Mouse (Mus musculus): Measurements from ENCODE around the gene Ccdc124.

The Ccdc124 gene

DNA sequence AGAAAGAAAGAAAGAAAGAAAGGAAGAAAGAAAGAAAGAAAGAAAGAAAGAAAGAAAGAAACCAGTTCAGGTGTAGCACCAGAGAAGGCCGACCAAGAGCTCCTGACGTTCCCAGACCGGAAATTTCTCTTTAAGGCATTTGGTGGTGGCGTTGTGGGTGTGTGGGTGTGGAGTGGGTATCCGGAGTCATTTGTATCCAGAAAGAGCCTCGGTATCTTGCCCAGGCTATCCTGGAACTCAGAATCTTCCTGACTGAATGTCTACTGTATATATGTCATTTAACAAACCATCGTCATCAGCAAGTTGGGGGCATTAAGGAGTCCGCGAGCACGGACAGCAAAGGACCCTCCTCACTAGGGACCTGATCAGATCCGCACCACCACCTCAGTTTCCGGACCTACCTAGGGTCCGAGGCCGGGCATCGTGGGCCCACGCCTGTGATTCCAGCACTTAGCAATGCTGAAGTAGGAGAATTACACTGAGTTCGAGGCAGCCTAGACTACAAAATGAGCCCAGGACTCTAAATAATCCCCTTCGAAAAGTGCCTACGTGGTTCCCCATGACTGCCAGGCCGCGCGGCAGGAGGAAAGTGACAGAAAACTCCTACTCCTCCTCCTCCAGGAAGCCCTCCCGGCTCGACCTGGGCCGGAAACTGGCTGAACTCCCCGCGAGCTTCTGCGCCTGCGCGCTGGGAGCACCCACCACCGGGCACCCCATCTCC is 932 bp downstream of the Ccdc124 start:
- 0 out of 2 replicates have a peak, but pooled peaks have one; percentile 2 for ATAC-seq (ENCODE audit: insufficient number of reproducible peaks, low FRiP score, low TSS enrichment)

DNA sequence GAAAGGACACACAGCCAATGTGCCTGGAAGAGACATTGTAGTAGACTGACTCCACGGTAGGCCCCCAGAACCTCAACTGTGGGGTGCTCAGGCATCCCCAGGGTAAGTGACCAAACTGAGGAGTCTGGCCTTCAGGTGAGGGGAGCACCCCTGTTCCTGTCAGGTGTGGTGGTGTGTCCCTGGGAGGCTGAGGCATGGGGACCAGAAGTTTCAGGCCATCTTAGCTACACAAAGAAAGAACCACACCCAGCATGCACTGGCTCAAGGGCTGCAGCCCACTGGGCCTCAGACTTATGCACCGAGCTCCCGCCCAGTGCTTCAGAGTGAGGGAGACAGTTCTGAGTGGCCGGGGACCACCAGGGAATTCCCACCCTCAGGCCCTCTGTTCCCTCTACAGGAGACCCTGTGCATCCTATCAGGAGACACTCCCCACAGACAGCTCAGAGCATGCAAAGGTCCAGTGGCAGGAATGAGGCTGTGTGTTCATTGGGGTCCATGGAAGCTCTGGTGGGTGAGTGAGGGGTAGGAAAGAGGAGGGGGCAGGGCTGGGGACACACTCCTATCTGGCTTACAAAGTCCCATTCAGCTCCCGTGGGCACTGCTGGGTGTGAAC is 2.4 kb downstream of the Ccdc124 start:
- no peak for ATAC-seq (ENCODE audit: insufficient number of reproducible peaks, low FRiP score, low TSS enrichment)

DNA sequence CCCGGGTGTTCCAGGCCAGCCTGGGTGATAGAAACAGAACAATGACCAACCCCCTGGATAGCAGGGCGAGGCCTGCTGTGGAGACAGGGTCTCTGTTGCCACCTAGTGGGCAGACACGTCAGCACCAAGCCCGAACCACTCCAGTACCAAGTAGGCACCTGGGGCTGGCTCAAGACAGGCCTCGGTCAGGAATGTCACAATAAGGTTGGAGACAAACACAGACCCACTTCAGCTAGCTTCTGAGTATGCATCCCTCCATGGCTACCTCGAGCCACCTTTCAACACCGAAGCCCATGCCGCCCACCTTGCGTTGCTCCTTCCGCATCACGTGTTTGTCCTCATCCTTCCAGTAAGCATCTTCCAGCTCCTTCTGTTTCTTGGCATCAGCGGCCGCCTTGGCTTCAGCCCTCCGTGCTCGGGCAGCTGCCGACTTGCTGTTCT is 4.1 kb downstream of the Ccdc124 start:
- ATAC-seq (ENCODE audit: insufficient number of reproducible peaks, low FRiP score, low TSS enrichment) = no peak

DNA sequence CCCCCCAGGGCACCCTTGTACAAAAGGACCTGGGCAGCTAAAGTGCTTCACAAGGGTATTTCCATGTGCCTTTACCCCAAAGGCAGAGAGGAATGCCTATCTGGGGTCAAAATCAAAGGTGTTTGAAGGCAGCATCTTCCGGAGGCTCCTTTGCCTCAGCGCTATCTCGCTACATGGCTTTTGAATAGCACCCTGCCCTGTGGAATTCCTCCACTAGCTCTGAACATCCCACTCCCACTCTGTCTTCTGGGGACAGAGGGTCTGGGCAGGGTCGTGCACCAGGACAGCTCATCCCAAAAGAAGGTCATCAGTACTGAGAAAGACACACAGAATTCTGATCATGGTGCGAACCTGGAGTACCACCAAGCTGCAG is 4.5 kb downstream of the Ccdc124 start:
- no peak for ATAC-seq (ENCODE audit: insufficient number of reproducible peaks, low FRiP score, low TSS enrichment)

DNA sequence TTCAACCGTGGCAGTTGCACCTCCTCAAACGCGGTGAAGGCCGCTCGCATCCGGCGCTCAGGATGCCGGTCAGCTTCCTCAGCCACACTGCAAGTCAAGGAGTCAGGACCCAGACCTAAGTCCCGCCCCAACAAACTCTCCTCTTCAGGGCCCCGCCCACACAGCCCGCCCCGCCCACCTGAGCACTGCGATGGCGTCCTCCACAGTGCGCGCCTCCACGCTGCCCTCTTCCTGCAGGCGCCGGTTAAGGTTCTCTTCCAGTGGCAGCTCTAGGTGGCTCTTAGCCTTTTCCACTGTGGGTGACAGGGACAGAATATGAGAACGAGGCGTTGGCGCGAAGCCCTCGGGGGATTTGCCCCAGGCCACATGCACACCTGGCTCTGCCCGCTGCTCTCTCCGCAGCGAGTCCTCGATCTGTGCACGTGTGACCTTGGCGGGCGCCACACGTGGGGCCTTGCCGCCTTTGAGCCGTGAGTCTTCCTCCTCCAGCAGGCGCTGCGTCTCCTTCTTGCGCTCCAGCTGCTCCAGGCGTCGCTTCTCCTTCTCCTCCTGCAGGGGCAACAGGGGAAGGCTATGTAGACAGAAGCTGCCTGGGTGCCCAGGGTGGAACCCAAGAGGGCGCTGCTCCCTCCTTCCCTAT is 5.1 kb downstream of the Ccdc124 start:
- no peak for ATAC-seq (ENCODE audit: insufficient number of reproducible peaks, low FRiP score, low TSS enrichment)

DNA sequence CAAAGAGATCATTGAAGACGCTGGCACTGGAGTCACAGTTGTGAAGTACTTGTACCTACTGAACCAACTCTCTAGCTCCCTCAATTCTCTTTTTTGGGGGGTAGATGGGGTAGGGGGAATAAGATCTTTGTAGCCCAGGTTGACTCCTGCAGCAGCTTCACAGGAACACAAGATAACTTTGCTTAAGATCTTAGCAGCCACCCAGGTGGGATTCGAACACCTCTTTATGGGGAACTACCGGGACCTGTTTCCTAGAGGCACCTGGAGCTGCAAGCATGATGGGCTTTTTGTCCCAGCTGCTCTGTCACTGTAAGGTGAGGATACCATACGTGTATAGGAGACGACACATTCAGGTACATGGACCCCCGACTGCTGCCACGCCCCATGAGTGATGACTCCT is 7.2 kb downstream of the Ccdc124 start:
- ATAC-seq (ENCODE audit: insufficient number of reproducible peaks, low FRiP score, low TSS enrichment) = no peak

DNA sequence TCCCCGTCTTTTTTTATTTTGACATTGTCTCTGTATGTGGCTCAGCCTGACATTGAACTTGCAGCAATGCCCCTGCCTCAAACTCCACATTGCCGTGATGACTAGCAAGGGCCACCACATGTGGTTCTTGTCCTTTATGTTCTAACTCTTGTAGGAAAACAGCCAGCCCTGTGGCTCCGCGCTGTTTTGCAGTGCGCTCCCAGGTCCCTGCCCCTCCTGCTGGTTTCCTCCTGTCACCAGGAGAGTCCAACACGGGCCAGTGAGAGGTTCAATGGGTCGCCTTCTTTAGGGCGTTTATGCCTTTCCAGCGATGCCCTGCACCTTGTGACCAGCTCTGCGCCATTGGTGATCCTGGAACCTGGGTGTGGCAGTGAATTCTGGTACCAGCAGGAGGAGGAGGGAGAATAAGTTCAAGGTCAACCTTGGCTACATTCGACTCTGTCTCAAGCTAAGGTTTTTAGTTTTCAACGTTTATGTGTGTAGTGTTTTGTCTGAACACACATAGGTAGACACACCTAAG is 7.7 kb downstream of the Ccdc124 start:
- 0 out of 2 replicates have a peak, but pooled peaks have one; percentile 3 for ATAC-seq (ENCODE audit: insufficient number of reproducible peaks, low FRiP score, low TSS enrichment)

DNA sequence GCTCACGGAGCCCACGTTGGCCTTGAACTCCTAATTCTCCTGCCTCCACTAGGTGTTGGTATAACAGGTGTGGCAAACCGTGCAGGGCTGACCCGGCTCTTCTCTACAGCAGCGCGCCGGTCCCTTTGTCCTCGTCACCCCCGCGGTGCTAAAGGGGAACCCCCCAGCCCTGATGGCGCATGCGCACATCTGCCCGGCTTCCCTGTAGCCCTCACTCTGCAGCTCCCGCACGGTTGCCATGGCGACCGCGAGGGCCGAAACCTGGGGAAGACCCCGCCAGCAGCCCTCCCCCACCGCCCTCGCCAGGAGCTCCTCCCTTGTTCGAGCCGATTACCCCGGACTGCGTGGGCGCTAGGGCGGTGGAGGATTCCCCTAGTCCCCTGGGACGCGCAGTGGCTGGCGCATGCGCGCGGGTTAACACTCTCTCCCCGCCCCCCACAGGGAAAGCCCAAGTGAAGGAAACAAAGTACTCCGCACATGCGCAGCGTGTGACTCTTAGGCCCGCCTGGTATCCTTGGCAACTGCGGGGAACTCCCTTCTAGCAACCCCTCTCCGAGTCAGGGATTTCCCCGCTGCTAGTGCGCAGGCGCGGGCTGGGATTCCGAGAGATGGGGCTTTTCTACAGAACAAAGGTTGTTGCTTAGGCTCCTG is 8.3 kb downstream of the Ccdc124 start:
- ATAC-seq (ENCODE audit: insufficient number of reproducible peaks, low FRiP score, low TSS enrichment) = peak; percentile 69

DNA sequence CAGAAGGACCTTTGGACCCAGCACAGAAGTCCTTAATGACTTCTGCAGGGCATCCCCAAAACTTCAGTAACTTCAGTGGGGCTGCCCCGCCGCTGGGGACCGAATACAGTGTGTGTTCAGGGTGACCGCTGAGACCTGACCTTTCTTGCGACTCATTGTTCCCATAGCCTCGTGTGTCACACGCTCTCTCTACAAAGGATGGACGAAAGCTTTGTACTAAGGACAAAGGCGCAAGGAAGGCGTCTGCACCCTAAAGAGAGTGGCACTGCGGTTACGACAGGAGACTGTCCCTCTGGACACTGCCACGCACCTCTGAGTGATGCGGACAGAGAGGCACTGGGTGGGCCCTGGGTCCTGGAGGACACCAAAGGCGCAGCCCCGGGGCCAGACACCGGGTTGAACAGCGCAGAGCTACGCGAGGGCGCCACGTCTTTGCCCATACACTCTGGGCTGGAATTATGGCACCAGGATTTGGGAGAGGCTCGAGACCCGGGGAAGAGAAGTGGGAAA is 9.0 kb downstream of the Ccdc124 start:
- ATAC-seq (ENCODE audit: insufficient number of reproducible peaks, low FRiP score, low TSS enrichment) = no peak

DNA sequence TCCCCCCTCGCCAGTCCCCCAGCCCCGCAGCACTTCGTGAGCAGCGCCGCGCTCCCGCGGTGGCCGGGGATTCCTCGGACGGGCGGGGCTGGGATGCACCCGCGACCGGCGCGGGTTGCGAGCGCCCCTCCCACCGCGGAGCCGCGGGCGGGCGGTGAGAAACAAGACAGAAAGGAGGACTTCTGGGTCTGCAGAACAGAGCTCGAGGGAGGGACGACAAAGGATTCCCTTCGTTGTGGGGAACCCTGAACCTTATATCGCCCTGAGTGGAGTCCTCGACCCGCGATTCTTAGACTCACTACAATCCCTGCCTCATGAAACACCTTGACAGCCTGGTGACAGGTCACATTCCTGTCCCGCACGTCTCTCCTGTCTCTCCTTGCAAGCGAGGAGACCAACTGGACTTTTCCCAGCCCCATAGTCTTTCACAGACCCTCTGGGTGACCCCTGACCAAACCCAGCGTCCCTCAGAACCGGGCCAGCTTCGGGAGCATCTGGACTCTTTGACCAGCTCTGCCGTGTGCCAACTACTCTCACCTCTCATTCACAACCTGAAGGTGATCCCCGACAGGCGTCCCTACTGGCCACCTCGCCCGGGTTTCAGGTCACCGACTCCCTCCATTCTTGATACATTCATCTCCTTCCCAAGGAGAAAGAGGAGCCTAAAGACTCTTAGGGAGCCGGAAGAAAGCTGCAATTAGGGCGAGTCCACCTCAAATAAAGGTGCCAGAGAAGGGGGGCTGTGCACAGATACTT is 9.6 kb downstream of the Ccdc124 start:
- no peak for ATAC-seq (ENCODE audit: insufficient number of reproducible peaks, low FRiP score, low TSS enrichment)

DNA sequence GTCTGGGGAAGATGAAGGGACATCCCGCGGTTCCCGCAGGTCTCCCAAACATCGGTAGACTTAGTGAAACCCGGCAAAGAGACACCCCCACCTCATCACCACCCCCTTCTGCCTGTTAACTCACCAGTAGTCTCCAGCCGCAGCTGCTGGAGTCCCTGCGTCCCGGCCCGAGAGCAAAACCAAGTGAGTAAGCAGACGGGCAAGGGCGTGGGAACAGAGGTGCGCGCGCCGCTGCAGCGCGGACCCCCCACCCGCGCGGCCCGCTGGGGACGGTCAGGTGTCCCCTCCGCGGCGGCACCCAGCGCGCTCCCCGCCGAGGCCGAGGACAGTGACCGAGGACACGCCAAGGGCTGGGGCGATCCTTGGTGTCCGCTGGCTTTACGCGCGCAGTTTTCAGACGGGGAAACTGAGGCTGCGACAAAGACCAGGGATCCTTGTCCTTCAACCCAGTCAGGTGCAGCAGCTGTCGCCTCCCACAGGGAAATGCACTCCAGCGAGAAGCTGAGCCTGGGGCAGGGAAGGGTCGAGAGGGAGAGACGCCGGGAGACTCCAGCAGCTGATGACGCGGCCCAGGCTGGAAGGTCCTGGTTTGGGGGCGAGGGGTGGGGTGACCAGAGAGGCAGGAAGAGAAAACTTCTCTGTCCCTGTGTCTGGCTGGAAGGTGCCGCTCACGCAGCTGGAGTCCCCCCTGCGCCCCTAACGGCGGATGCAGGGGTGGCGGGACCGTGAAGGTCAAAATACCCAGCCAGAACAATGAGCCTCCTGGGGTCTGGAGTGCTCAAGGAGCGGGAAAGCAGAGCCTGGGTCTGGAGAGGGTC is 10.7 kb downstream of the Ccdc124 start, which contains the start of gene Kcnn1:
Gene Kcnn1, minus strand, starts transcription at position 435 of the 818 bp plus-strand sequence.
- ATAC-seq (ENCODE audit: insufficient number of reproducible peaks, low FRiP score, low TSS enrichment) = no peak

DNA sequence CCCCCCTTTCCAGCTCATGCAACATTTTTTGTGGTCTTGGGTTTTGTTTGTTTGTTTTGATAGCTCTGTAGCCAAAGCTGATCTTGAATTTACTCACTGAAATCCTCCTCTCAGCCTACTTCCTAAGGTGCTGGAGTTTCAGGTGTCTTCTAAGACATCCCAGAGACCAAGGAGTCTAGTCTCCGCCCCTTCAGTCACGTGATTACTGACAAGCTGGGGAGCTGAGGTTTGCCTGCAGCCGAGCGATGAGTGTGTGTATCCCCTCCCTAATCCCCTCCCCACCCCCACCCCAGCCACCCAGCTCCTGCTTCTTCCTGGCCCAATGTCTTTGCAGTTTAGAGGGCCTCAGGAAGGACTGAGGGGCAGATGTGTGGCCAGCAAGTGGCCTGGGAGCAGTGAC is 16.2 kb downstream of the Ccdc124 start:
- no peak for ATAC-seq (ENCODE audit: insufficient number of reproducible peaks, low FRiP score, low TSS enrichment)

DNA sequence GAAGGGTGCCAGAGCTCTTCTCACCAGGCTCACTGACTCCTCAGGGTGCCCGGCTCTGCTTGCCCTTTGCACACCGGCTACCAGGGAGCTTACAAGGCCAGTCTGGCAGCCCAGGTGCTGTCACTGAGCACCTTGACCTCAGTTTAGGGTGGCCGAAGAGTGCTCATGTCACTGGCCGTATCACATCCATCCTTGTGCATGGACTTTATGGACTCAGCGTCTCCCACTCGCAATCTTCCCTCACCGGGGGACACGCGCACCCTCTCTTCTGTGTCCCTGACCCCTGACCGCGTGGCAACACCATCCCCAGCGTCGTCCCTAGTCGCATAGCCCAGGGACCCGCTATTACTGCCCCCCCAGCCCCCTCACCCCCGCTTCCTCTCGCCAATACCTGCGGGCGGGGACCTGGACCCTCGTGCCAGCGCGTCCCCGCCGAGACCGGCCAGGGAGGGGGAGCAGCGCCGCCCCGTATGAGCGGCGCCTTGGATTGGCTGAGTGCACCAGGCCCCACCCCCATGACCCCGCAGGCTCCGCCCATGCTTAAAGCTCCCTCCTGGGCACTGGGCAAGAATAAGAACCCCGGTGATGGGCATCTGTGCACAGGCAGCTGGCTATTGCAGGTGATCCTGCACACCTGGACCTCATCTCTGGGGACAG is 17.1 kb downstream of the Ccdc124 start:
- peak; percentile 77 for ATAC-seq (ENCODE audit: insufficient number of reproducible peaks, low FRiP score, low TSS enrichment)

DNA sequence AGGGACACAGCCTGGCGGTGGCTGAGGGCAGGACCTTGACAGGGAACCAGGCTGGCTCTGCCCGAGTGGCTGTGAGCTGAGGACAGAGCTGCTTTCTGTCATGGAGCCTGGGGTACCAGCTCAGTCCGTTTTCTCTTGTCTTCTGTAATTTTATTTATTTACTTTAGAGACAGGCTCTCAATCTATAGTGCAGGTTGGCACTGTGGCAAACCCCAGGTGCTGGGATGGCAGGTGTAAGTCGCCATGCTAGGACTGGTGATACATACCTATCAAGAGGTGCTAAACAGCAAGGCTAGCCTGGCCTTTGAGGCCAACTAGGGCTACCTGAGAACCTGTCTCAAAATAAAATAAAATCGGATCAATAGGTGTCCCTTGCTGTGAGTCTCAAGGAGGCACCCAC is 17.7 kb downstream of the Ccdc124 start:
- ATAC-seq (ENCODE audit: insufficient number of reproducible peaks, low FRiP score, low TSS enrichment) = no peak

DNA sequence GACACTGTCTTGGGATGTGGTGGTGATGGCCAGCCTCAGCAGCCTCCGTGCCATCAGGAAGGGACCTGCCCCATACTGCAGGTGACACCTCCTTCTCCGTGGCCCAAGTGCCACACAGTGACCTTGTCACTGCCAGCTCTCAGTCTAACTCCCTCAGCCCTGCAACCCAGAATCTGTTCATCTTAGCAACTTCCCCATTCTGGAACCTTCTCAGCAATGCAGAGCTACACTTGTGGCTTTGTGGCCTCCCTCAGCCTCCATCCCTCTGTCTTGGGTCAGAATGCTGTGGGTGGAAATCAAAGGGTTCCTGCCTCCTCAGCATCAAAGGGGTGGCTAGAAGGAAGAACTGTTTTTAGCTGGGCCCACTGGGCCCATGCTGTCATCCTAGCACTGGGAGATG is 19.9 kb downstream of the Ccdc124 start:
- no peak for ATAC-seq (ENCODE audit: insufficient number of reproducible peaks, low FRiP score, low TSS enrichment)

DNA sequence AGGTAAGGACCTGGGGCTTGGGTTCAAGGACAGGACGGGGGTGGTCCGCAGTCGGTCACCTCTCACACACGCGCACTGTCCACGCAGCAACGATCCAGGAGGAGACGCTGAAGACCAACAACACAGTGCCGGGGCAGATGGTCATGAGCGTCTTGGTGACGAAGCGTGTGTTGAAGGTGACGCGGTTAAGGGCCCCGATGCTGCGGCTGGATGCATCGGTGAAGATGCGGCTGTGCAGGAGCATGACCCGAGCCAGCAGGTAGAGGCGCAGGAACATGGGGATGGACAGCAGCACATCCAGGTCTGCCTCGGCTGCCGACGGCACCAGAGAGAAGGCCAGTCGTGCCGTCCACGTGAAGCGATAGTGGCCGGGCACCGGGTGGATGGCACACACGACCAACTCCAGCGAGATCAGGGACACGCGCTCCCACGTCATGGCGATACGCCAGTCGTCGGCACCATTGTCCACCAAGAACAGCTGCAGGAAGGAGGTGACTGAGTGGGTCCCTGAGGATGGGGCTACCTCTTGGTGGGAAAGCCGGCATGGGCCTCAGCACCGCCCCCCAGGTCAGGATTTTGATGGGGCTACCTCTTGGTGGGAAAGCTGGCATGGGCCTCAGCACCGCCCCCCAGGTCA is 21.0 kb downstream of the Ccdc124 start:
- ATAC-seq (ENCODE audit: insufficient number of reproducible peaks, low FRiP score, low TSS enrichment) = no peak

DNA sequence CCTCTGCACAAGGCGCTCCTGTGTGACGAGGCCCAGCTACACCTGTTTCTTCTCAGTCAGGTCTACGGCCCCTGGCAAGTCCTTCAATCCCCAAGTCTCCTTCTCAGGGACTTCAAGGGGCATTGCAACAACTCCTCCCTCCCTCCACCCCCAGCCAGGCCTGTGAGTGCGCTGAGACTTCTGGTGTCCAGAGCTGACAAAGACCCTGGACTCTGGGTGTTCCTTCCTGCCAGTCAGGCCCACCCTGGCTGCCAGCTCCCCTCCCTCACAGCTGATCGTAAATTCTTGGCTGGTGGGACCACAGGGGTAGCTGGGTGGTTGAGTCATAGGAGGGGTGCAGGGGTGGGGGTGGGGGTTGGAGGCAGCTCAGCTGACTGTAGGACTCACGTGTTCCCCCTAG is 21.9 kb downstream of the Ccdc124 start:
- ATAC-seq (ENCODE audit: insufficient number of reproducible peaks, low FRiP score, low TSS enrichment) = no peak

DNA sequence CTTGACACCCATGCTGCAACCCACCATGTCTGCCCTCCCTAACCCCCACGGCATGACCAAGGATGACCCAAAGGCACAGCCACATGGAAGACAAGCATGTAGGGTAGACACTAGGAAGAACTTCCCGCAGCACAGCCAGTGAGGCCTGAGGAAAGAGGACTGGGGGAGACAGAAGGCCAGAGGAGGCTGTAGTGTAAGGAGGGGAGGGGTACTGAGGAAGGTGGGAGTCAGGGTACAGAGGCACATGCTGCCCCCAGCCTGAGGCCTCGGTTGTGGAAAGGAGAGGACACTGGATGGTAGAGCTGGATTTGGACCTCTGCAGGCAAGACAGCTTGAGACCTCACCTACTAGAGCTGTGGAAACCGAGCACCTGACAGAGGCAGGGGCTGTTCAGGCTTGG is 22.8 kb downstream of the Ccdc124 start:
- ATAC-seq (ENCODE audit: insufficient number of reproducible peaks, low FRiP score, low TSS enrichment) = no peak
